Mouse (Mus musculus): ENCODE measurements around the gene Itgb7. TPM values are rescaled to one million over a fixed set of nuclear protein-coding genes. Genes with fewer than 3 reads are reported as not detected.

Gene Itgb7
- total and polyA plus RNA-seq, 3 experiments: 7.4 to 15.2 TPM; not detected in 1

- TF ChIP-seq MAFK (IDR thresholded peaks at IDR 0.05; ENCODE audit: borderline replicate concordance, low read depth, low read length): 0 out of 2 replicates have a peak, but pooled peaks have one; percentile 7
- 0 out of 2 replicates have a peak, but pooled peaks have one; percentile 21 for TF ChIP-seq MYB (IDR thresholded peaks at IDR 0.05; ENCODE audit: low read depth, low read length)
- TF ChIP-seq USF1 (IDR thresholded peaks at IDR 0.05; ENCODE audit: low read depth, low read length): peak; percentile 26; the same call in 1 of the 2 replicates
- TF ChIP-seq MYC (IDR thresholded peaks at IDR 0.05; ENCODE audit: low read depth, low read length): peak; percentile 39; the same call in 1 of the 2 replicates
- TF ChIP-seq GABPA (IDR thresholded peaks at IDR 0.05; ENCODE audit: low read depth, low read length): 0 out of 2 replicates have a peak, but pooled peaks have one; percentile 64
- peak; percentile 89 for TF ChIP-seq TCF12 (IDR thresholded peaks at IDR 0.05; ENCODE audit: low read depth, low read length)
- 0 out of 2 replicates have a peak, but pooled peaks have one; percentile 0 for TF ChIP-seq ZC3H11A (IDR thresholded peaks at IDR 0.05; ENCODE audit: low read depth, low read length)
- TF ChIP-seq GATA1 (IDR thresholded peaks at IDR 0.05; ENCODE audit: low read depth, low read length): peak; percentile 94
- TF ChIP-seq SMC3 (IDR thresholded peaks at IDR 0.05; ENCODE audit: low read depth, low read length): no peak; the same call in 1 of the 2 replicates
- peak; percentile 94 for TF ChIP-seq BHLHE40 (IDR thresholded peaks at IDR 0.05; ENCODE audit: borderline replicate concordance, low read depth, low read length)
- no peak for TF ChIP-seq CHD2 (IDR thresholded peaks at IDR 0.05; ENCODE audit: low read length)
- no peak for TF ChIP-seq POLR2AphosphoS5 (IDR thresholded peaks at IDR 0.05; ENCODE audit: borderline replicate concordance, low read depth, low read length)
Observed at GRCm38 (mm10) chr15:102224992-102225617, 6.6 kb downstream of the Itgb7 start (continued).

- H3K4me1 ChIP-seq (ENCODE audit: control insufficient read depth in 1 of 2, insufficient read depth in 2 of 2, low read length in 2 of 2): peaks cover 8 to 25% of the 10 kb centered on the region in 2 experiments
- peak; percentile 67 for DNase-seq (ENCODE audit: low read depth, low spot score)
Observed at GRCm38 (mm10) chr15:102224186-102224991, 7.4 kb downstream of the Itgb7 start.

More at GRCm38 (mm10) chr15:102224186-102224991, 7.4 kb downstream of the Itgb7 start:
- Histone ChIP-seq H3K27ac (ENCODE audit: control insufficient read depth, low read depth, low read length) (peak overlapping the region; percentile 4), H3K9ac (ENCODE audit: control insufficient read depth, low read depth, low read length, poor library complexity, severe bottlenecking) (no peak overlapping the region), H3K4me3 (ENCODE audit: control insufficient read depth in 1 of 2, insufficient read depth in 1 of 2, low read depth in 2 of 2, low read length in 2 of 2) (peak overlapping the region in 1 of 2 experiments; percentile 0; a peak in 1 of 4 replicates), H3K36me3 (ENCODE audit: control insufficient read depth in 1 of 2, insufficient read depth in 2 of 2, low read length in 2 of 2) (peaks cover 0 to 14% of the 10 kb centered on the region in 2 experiments; a peak in 2 of 4 replicates), H3K27me3 (ENCODE audit: control insufficient read depth in 1 of 2, insufficient read depth in 2 of 2, low read length in 2 of 2) (no peaks in the 10 kb centered on the region), H3K79me2 (ENCODE audit: control insufficient read depth, insufficient read depth, low read length, poor library complexity) (no peaks in the 10 kb centered on the region), H3K9me3 (replicated peaks; ENCODE audit: insufficient read depth, low read length) (no peaks in the 10 kb centered on the region)
- TF ChIP-seq ZC3H11A (IDR thresholded peaks at IDR 0.05; ENCODE audit: low read depth, low read length) (peak; percentile 33), SMC3 (IDR thresholded peaks at IDR 0.05; ENCODE audit: low read depth, low read length) (peak; percentile 39; the same call in 1 of the 2 replicates), RAD21 (IDR thresholded peaks at IDR 0.05; ENCODE audit: low read depth, low read length) (peak; percentile 51), USF1 (IDR thresholded peaks at IDR 0.05; ENCODE audit: low read depth, low read length) (no peak), ETS1 (IDR thresholded peaks at IDR 0.05; ENCODE audit: low read depth, low read length) (no peak), CTCF (IDR thresholded peaks at IDR 0.05 in 2 of 3, conservative IDR thresholded peaks at IDR 0.05 in 1 of 3; ENCODE audit: control insufficient read depth in 1 of 3, insufficient read depth in 1 of 3, low read depth in 2 of 3, low read length in 3 of 3, poor library complexity in 1 of 3, severe bottlenecking in 1 of 3) (peak in 2 of 3 experiments; percentile 58 to 76; a peak in 5 of 6 replicates), TCF12 (IDR thresholded peaks at IDR 0.05; ENCODE audit: low read depth, low read length) (no peak)

All from MEL (cell line).